Comparison of ENCODE assay signal across 13 mouse cellular contexts in genomic region chr2:169404908-169405690, GRCm38 (mm10).
DNase-seq lines count a peak whose midpoint lies in the region; ATAC-seq lines count a peak whose summit lies in the region.
"Had no signal": no experiment of that assay in that cellular context is flagged by ENCODE, and none has a peak within 500 bp of the region (broad histone marks: within the 10 kb centered on the region; RNA-seq: fewer than 3 reads in every experiment).

No protein-coding gene starts in this region.

- H3K4me2 ChIP-seq in forebrain, embryonic 13.5 days: peak overlapping the region; percentile 19
- H3K4me2 ChIP-seq in limb, embryonic 11.5 days (ENCODE audit: low read depth, severe bottlenecking): no peak overlapping the region

- H3K36me3 ChIP-seq in megakaryocyte, embryonic 14.5 days (replicated peaks; ENCODE audit: low read length): no peaks in the 10 kb centered on the region
- no peaks in the 10 kb centered on the region for H3K36me3 ChIP-seq in forebrain, embryonic 13.5 days (ENCODE audit: poor library complexity, severe bottlenecking)
- no peaks in the 10 kb centered on the region for H3K36me3 ChIP-seq in limb, embryonic 11.5 days (ENCODE audit: control insufficient read depth, insufficient read depth, low read length)

- H3K9me3 ChIP-seq in megakaryocyte, embryonic 14.5 days: peaks cover 90% of the 10 kb centered on the region
- no peaks in the 10 kb centered on the region for H3K9me3 ChIP-seq in forebrain, embryonic 13.5 days (replicated peaks)
- no peaks in the 10 kb centered on the region for H3K9me3 ChIP-seq in limb, embryonic 11.5 days (ENCODE audit: control insufficient read depth, low read length)

- ATAC-seq in megakaryocyte, adult 5-6 weeks (ENCODE audit: poor library complexity, severe bottlenecking): no peak
- peak; percentile 96 for ATAC-seq in forebrain, embryonic 13.5 days
- ATAC-seq in limb, embryonic 11.5 days (ENCODE audit: insufficient number of reproducible peaks, low FRiP score, low TSS enrichment, low read depth): peak; percentile 51; the same call in 1 of the 2 replicates

- no peak overlapping the region for H3K9ac ChIP-seq in forebrain, embryonic 13.5 days
- no peak overlapping the region for H3K9ac ChIP-seq in limb, embryonic 11.5 days (ENCODE audit: low read length)

- H3K4me3 ChIP-seq in megakaryocyte, embryonic 14.5 days (replicated peaks): peak overlapping the region; percentile 70
- no peak overlapping the region for H3K4me3 ChIP-seq in forebrain, embryonic 13.5 days
- no peak overlapping the region for H3K4me3 ChIP-seq in limb, embryonic 11.5 days (ENCODE audit: low read depth, low read length)

- H3K27me3 ChIP-seq in megakaryocyte, embryonic 14.5 days (replicated peaks): no peaks in the 10 kb centered on the region
- H3K27me3 ChIP-seq in forebrain, embryonic 13.5 days: no peaks in the 10 kb centered on the region
- no peaks in the 10 kb centered on the region for H3K27me3 ChIP-seq in limb, embryonic 11.5 days (ENCODE audit: control insufficient read depth, insufficient read depth, low read length)
- H3K27me3 ChIP-seq: CH12.LX had no signal

- H3K27ac ChIP-seq in forebrain, embryonic 13.5 days: peak overlapping the region; percentile 79
- H3K27ac ChIP-seq in limb, embryonic 11.5 days (replicated peaks; ENCODE audit: low read depth, low read length): no peak overlapping the region

- WGBS in forebrain, embryonic 13.5 days: 9% methylated on average over 6 of the region's 6 CpGs
- WGBS in limb, embryonic 11.5 days: 39% methylated on average over 6 of the region's 6 CpGs

- no peaks in the 10 kb centered on the region for H3K4me1 ChIP-seq in megakaryocyte, embryonic 14.5 days
- H3K4me1 ChIP-seq in forebrain, embryonic 13.5 days: peaks cover 20% of the 10 kb centered on the region
- no peaks in the 10 kb centered on the region for H3K4me1 ChIP-seq in limb, embryonic 11.5 days (ENCODE audit: control insufficient read depth, insufficient read depth, low read length)

- peak; percentile 52 for DNase-seq in limb, embryonic 11.5 days (ENCODE audit: low spot score)
- peak; percentile 86 for DNase-seq in retina, embryonic 14.5 days (ENCODE audit: low spot score)
- no peak for DNase-seq in adrenal gland, postnatal 14 days
- DNase-seq in spleen, postnatal 4 days (ENCODE audit: low spot score in 2 of 2): no peak
- no peak for DNase-seq in kidney, postnatal 36 days
- DNase-seq: adrenal gland, adult 2 months; heart, adult 11 months; lung, adult 18-20 months; thymus, adult 18-20 months had no signal

Comparison
In these comparisons a context has a peak if more than half of its experiments do, and no peak if none do; other contexts are left out.
1. DNase-seq: peak in limb, embryonic 11.5 days (single experiment) and retina, embryonic 14.5 days (single experiment); none in adrenal gland, postnatal 14 days (single experiment), spleen, postnatal 4 days (0 of 2) and kidney, postnatal 36 days (0 of 2).